Mouse (Mus musculus): ENCODE results near the gene Hmx1. TPM values are rescaled to one million over a fixed set of nuclear protein-coding genes. Genes with fewer than 3 reads are reported as not detected.

The Hmx1 gene
- polyA plus RNA-seq (2012; rRNA removed), result 3.5 and 6.5 TPM in 2 replicates

GRCm38 (mm10) chr5:35388491-35389111 is at the start of gene Hmx1:
TSS of gene Hmx1 (plus strand) at chr5:35389108.

Other genes starting within 250 kb of the Hmx1 start
- 0.19 and 0.22 TPM in 2 replicates for gene Adra2c, start 110.8 kb upstream of the Hmx1 start, polyA plus RNA-seq (2012; rRNA removed)
- gene Cpz, start 136.6 kb downstream of the Hmx1 start, polyA plus RNA-seq (2012; rRNA removed), result 4.5 and 4.8 TPM in 2 replicates
- gene Trmt44, start 186.0 kb downstream of the Hmx1 start, polyA plus RNA-seq (2012; rRNA removed), result 7.7 and 9.6 TPM in 2 replicates
- 21.6 and 24.3 TPM in 2 replicates for gene Acox3, start 193.9 kb downstream of the Hmx1 start, polyA plus RNA-seq (2012; rRNA removed)